Mouse (Mus musculus) ES-CJ7 (cell line): ENCODE results near the gene Cpxm1.

Source experiments
- DNase-seq: peaks from one replicate; pipeline ENCODE4 v3.0.0; 2011; ENCODE audit warnings: low read depth, low spot score

Cpxm1 gene

DNA sequence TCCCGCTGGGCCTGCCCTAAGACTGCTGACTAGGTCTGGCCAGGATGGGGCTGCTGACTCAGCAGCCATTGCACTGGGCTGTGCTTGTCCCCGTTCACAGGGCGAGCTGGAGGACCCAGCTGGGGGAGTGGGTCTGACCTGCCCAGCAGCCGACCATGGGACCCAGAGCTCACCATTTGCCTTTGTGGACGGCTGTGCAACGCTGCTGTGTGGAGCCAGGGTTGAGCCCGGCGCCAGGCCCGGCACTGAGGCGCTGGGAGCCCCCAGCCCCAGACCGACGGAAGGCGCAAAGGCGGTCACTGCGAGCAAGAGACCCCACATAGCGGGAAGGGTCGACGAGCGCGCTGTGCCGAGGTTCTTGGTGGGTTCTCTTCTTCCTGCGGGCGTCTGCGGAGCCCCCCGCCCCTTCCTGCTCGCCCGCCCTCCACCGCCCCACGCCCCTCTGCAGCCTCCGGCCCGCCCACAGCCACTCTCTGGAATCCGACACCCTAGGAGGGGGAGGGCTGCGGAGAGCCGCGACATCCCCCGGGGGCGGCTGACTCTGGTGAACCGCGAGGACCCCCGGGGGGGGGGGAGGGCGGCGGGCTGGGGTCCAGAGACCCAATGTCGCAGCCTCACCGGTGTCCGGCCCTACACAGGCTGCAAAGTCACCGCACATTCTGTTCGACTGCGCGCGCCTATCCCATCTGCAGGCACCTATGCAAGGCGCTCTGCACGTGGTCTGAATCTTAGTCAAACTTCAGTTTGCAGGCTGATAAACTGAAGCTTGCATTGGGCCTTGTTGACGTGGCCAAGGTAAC lies at the start of gene Cpxm1:
Gene Cpxm1, minus strand, starts transcription at position 389 of the 800 bp plus-strand sequence.
- DNase-seq: peak; percentile 64

DNA sequence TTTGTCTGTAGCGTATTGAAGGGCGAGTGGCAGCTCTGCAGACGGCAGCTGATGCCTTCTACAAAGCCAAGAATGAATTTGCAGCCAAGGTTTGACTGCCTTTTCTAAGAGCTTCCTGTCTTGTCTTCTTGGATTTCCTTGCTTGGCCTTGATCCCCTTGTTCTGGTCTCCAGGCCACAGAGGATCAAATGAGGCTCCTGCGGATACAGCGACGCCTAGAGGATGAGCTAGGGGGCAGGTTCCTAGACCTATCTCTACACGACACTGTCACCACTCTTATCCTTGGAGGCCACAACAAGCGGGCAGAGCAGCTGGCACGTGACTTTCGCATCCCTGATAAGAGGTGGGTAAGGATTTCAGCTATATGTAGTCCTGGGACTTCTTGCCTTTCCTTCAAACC lies 44.8 kb upstream of the Cpxm1 start:
- peak; percentile 16 for DNase-seq

DNA sequence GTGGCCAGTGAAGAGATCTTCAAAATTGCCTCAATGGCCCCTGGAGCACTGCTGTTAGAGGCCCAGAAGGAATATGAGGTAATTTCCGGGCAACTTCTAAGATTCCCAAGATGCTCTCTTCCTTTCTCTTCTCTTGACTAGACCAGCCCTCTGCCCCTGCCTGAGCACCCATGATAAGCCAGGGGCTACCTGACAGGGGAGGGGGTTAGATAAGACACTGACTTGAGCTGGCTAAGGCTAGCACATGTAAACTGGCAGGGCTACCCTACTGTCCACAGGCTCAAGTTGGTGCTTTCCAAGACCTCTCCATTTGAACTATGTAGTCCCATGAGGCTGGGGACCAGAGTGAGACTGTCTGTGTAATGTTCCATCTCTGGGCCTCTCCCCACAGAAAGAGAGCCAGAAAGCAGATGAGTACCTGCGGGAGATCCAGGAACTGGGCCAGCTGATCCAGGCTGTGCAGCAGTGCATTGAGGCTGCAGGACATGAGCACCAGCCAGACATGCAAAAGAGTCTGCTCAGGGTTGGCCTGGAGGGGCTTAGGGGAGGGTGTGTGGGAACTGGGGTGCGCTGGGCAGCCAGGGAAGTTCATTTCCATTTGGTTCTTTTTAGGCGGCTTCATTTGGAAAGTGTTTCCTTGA lies 42.6 kb upstream of the Cpxm1 start:
- no peak for DNase-seq

DNA sequence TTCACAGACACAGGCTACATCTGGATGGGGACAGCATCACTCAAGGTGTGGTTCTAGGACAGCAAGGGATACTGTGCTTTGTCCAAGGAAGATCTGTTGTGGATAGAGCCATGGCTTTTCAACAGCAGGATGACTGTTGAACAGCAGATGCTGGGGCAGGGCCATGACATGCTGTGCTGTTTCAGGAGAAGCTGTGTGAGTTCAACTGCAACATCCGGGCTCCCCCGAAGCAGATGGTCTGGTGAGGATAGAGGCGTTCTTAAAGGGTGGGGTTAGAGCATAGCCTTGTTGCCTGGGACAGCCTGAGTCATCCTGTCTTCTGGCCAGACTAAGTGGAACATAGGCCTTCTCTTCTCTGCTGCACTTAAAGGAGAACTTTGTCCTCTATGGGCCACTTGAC lies 41.5 kb upstream of the Cpxm1 start:
- DNase-seq: no peak

DNA sequence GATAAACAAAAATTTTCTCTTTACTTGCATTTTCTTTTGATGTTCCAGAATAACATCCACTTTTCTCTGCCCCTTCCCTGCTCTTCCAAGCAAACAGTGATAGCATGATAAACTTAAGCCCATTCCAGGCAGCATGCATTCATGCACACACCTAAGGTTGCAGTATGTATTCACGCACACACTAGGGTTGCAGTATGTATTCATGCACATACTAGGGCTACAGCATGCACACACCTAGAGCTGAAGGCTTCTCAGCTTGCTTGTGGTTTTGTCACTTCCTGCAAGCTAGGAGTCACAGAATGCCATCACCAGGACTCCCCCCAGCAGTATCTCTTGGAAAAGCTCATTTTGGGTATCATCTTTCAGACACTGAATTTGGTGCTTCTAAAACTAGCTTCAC lies 39.4 kb upstream of the Cpxm1 start:
- no peak for DNase-seq

DNA sequence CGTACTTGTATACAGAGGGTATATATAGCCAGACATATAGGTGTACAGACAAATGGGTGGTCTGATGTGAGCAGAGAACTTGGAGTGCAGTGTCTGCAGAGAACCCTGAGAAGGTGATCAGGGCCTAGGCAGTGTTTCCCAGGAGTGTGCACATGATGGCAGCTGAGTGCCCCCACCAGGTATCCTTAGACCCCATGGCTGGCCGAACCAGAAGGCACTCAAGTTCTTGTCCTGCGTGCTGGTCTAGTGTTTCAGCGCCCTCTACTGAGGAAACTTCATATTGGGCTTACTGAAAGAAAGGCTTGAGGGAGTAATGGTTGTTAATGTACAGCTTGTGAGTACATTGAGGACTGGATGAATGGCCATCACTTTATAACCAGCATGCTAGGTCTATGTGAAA lies 35.8 kb upstream of the Cpxm1 start:
- DNase-seq: peak; percentile 67

DNA sequence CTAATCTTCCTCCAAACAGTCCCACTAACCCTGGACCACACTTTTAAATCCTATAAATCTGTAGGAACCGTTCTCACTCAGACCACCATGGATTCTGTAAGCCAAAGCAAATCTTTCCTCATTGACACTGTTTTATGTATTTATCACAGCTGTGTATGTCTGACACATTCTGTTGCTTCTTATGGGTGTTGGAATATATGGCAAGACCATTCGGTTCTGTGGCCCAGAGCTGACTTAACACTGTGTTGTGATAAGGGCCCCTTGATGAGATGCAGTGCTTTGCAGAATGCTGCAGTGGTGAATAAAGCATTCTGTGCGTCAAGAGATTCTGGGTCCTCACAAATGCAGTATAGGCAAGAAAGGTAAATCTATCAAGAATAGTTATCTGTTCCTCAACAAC lies 34.8 kb upstream of the Cpxm1 start:
- DNase-seq: no peak

DNA sequence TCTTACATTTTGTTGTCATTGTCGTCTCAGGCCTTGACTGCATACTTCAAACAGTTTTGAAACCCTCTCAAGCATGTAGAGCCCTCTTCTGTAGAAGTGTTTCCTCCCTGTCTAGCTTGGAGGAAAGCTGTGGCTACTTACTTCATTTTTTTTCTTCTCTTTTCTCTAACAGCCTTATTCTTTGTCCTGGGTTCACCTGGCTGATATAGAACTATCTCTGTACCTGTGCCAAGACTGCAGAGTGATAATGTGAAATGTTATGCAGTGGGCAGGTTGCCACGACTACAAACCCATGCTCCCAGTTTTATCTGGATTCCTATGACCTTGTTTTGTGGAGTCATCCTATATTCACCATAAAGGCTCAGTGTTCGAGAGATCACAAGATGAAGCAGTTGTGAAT lies 33.1 kb upstream of the Cpxm1 start:
- DNase-seq: no peak

DNA sequence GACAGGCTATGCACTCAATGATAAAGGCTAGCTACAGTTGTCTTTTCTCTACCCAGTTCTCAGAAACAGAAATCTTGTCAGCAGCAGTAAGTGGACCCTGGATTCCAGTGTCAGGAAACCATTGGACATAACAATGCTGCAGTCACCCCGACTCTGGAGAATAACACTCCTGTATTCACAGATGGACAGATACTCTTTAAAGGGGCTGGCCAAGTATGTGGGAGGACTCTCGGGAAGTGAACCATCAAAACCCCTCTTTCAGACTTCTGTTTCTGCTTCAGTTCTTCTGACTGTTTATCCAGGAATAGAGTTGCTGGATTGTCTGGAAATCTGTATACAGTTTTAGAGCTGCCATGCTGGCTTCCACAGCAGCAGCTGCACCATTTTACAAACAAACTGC lies 32.5 kb upstream of the Cpxm1 start:
- no peak for DNase-seq

DNA sequence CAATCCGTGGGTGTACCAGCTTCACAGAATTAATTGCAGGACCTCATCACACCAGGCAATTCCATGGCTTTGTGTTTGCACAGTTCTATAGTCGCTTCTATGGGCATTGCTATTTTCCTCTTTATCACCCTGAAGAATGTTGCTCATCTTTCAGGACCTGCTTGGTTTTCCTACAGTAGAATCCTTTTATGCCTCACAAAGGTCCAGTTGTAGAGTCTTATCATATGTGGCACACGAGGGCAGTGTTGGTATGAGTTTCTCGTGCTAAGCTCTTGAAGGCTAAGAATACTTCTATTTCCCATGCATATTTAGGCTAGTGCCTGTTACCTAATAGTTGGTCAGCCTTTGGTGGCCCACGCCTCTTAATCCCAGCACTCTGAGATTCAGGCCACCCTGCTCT lies 27.7 kb upstream of the Cpxm1 start:
- DNase-seq: no peak

DNA sequence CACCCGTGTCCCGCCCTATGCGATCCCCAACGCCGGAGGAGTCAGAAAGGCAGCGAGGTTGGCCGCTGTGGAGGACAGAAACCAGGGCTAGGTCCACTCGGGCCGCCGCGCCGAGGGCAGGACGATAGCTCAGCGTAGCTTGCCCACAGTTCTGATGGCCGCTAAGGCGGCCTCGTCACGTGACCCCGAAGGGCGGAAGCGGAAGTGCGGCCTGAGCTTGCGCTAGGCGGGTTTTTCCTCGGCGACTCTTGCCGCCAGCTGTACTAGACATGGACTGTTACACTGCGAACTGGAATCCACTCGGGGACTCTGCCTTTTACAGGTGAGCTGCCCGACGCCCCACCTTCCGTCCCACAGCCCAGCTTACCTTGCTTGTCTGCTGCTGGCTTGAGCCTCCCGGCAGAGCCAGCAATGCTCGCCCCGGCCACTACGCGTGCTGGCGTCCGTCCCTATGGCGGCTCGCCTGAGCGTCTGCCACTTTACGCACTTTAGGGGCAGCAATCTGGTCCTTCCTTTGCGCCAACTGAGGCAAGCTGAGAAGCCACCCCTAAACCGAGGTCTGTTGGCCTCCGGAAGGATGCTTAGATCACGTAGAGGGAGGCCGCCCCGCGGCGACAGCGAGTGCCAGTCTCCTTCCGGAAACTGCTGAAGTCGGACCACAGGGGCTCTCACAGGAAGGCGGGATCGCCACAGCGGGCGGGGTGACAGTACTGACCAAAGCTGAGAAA lies 26.9 kb upstream of the Cpxm1 start, which contains the start of the genes Vps16 and Pced1a:
Gene Vps16, plus strand, starts transcription at position 214 of the 728 bp plus-strand sequence.
Gene Pced1a, minus strand, starts transcription at position 576 of the 728 bp plus-strand sequence.
- DNase-seq: peak; percentile 83

DNA sequence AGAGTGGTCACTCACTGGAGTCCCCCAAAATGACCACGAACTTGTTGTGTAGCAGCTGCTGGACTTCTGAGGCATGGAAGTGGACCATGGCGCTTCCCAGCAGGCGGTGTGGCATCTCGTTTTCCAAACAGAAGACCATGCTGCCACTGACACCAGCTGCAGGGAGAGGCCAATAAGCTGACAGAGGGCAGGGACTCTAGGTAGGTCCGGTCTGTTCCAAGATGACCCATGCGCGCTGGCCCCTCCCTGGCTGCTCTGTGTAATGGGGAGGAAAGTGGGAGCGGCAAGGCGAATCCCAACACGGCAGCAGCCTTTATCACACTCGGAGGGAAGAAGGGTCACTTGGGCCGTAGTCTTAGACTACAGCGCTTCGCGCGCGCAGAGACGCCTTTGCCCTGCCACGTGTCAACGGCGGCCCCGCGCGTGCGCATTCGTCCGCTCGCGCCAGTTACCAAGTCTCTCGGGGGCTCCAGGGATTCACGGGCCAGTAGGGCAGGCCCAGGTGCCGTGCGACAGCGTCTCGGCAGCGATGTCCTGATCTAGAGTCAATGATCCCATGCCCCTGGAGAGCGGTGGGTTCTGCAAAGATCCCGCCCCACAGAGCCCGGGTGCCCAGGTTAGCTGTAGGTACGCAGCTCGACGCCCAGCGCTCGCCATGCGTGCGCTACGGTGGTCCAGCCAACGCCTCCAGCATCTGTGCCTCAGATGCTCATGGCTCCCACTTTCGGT lies 26.2 kb upstream of the Cpxm1 start:
- DNase-seq: peak; percentile 80

DNA sequence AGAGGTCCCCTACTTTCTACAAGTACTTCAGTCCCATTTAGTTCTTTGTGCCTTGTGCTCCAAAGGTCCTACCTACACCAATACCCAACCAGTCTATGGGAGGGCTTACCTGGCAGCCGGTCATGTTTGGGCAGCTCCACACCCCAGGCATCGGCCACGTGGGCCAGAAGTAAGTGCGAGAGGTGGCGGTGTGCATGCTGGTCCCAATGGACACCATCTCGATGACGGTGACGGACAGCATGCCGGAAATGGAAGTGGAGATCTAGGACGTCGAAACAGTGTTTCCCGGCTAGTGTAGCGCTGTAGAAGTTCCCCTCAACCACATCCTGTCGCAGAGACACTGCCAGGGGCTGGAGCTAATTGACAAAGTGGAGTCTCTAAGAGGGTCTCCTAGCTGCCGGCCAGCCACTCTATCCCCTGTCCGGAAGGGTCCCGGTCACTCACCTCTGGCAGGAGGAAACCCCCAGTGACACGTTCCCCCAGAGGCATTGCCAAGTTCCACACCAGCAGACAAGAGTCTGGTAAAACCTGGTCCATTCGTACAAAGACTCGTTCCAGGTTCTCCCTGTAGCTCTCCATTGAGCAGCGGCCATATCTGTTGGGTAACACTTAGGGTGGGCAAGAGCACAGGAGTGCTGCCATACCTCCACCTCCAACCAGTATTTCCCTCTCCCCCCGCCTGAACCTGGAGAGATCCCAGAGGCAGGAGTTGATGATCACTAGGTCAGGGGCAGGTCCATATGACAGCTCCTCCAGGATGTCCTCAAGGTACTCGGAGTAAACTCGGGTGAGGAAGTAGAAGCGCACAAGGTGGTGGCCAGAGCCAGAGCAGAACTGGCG lies 24.6 kb upstream of the Cpxm1 start:
- DNase-seq: no peak

DNA sequence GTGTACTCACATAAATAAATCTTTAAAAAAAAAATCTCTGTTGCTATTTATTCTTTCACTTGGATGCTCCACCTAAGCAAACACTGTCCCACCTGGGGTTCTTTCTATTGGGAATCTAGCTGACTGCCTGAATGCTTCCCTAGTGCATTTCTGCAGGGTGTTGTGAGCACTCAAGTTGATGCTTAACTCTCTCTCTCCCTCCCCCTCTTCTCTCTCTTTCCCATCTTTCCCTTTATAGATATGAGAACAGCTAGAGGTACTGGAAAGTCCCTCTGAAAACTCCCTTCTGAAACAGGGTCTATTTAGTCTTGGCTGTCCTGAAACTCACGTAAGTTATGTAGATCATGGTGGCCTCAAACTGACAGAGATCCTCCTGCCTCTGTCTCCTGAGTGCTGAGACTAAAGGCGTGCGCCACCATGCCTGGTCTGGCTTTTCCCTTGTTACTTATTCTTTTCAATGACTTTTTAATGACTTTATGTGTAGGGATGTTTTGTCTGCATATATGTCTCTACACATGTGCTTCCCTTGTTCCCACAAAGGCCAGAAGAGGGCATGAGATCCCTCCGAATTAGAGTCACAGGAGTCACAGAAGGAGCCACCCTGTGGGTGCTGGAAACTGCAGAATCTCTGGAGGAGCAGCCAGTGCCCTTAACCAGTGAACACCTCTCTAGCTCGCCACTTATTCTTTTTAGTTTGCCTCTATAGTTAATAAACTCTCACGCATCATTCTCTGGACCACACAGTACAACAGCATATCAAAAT lies 16.9 kb upstream of the Cpxm1 start:
- peak; percentile 20 for DNase-seq

DNA sequence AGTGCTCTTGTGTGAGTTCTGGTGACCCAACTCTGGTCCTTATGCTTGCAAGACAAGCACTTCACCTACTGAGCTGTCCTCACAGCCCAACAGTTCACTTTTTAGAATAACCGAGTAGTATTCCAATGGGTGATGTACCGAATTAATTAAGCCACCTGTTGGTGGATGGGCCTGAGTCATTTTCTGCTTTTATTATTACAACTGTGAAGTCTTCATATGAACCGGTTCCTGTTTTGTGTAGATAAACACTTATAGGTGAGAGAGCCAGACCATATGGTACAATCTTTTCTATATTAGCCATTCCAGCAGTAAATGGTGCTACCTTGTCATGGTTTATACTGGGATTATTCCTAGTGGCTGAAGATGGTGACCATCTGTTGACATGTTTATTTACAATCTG lies 15.4 kb upstream of the Cpxm1 start:
- no peak for DNase-seq

DNA sequence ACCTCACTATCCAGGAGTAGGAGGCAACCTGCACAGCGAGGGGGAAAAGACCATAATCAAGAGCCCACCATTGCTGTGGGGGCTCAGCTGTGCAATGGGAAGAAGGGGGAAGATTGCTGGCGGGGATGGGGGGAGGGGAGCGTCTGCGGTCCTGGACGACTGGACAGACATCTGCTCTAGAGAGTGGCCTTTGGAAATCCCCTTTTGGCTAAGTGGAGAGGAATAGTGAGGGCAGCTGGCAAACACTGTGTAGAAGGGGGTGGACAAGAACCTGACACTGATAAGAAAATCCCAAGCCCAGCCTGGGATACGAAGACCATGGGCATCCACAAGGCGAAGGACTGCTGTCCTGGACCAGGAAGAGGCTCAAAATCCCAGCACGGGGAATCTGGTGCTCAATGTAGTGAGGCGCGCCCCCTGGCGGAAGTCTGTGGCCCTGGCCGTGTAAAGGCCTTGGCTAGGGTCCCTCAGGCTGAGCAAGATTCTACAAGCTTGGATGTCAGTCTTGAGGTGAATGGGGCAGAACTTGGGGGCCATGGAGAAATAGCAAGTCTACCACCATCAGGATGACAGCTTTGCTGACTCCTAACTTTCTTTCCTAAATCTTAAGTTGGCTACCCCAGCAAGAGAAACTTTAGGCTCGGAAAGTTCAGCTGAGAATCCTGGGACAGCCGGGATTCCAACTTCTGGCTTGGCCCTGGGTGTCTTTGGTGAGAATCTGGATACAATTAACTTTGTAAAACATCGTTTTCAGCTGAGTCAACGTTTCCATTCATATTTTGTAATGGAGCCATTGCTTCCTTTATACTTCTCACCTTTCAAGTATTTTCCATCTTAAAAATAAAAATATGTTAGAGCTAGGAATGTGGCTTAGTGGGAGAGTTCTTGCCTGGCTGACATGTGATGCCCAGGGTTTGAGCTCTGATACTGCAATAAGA lies 14.5 kb upstream of the Cpxm1 start:
- peak; percentile 76 for DNase-seq

DNA sequence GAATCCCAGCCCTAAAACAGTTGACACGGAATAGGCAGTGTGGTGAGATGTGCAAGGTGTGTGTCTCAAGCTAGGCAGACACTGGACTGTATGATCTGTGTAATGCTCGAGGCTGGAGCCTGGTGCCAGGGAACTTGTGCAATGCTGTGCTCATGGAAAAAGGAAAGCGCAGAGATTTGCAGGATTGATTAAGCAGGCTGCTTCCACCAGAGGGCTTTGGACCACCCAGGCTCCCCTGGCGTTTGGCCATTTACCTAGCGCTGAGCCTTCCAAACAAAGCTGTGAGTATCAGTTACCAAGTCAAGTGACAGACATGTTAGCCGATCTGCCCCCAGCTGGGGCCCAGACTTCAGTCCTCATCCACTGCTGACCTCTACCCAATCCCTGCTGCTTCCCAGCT lies 10.8 kb upstream of the Cpxm1 start:
- peak; percentile 47 for DNase-seq

DNA sequence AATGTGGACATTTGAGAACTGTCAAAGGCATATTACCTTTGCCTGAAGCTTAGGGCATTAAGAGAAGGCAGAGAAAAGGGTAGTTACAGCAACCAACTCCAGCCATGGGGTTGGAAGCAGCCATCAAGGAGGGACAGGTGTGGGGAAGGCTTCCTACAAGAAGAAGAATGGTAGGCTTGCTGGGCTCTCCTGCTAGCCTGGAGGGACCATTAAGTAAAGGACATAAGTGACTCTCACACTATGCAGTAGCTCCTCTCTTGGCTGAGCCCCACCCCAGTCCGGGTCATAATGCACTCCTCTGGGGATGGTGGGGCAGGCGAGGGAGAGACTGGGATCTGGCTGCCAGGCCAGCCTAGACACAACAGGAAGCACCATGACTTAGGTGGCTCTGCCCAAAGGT lies 8.8 kb upstream of the Cpxm1 start, which contains the start of gene Tmem239:
Gene Tmem239, plus strand, starts transcription at position 301 of the 400 bp plus-strand sequence.
- DNase-seq: no peak

DNA sequence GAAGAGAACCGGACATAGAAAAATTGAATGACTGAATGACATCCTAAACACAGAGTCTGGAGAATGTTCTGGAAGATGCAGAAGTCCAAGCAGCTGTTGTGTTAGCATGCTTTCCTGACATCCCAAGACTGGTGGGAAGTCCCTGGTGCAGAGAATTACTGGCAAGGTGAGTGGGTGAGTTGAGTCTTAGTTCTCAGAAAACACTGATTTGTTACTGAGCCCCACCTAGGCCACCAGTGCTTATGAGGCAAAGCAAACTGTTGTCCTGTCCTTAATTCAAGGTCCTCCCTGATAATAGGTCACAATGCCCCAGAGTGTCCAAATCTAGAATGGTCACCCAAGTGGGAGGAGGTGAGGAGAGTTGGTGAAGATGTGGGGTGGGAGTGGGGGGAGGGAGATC lies 7.6 kb upstream of the Cpxm1 start, which contains the start of the genes Gm28372 and 1700020A23Rik:
Gene Gm28372, plus strand, starts transcription at position 301 of the 400 bp plus-strand sequence.
Gene 1700020A23Rik, plus strand, starts transcription at position 321 of the 400 bp plus-strand sequence.
- no peak for DNase-seq
